Mouse (Mus musculus) cerebellum, postnatal 36 days (tissue): ENCODE results near the gene Mblac1.
A peak's percentile ranks its signal among the peaks of the same experiment; 100 is the strongest.
"Not testable (repeated sequence)": the region's sequence is repeated elsewhere in the genome, so short reads cannot be mapped to it uniquely, and the experiment has no call there.

Experiments used
- DNase-seq, 2 experiments: peaks; one replicate each; pipeline ENCODE4 v3.0.0; 2021 to 2022; ENCODE audit warnings: mixed read lengths in 2 of 2

Gene Mblac1

DNA sequence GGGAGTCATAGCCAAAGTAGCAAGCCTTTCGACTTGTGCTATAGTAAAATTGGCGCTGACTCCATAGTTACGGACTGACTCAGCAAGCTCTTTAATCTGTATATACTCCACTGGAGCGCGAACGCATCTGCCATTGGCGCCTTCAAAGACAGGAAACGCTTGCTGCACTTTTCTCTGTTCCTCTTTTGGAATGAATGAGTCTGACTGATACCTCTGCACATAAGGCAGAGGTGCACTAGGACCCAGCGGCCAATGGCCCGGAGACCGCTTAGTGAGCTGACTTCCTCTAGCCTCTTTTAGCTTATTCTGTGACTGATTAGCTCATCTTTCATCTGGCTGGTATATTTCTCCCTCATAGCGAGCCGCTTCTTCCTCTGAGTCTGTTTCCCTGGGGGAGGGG is 22.5 kb downstream of the Mblac1 start:
- not testable (repeated sequence) for DNase-seq

- no peak for DNase-seq
Observed at GRCm38 (mm10) chr5:138219864-138220263, 25.8 kb downstream of the Mblac1 start.

DNA sequence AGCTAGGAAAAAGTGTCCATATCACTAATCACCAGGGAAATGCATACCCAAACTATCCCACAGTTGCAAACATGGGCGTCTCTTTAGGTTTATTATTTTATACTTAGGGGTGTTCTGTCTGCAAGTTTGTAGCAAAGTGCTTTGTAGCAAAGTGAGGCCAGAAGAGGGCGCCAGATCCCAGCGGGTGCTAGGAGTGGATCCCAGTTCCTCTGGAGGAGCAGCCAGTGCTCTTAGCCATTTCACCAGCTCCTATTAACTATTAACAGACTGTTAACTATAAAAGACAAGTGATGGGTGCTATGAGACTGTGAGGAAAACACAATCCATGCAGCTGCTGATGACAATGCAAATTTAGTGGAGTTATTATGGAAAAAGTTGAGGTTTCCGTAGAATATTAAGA is 28.0 kb downstream of the Mblac1 start:
- DNase-seq, result peak; percentile 78 to 79

- DNase-seq, result no peak
Observed at GRCm38 (mm10) chr5:138223287-138223686, 29.2 kb downstream of the Mblac1 start.

- DNase-seq, result no peak
Observed at GRCm38 (mm10) chr5:138225700-138226099, 31.6 kb downstream of the Mblac1 start, which contains the start of gene Nxpe5. Nxpe5 (plus strand) TSS chr5:138225898.

DNA sequence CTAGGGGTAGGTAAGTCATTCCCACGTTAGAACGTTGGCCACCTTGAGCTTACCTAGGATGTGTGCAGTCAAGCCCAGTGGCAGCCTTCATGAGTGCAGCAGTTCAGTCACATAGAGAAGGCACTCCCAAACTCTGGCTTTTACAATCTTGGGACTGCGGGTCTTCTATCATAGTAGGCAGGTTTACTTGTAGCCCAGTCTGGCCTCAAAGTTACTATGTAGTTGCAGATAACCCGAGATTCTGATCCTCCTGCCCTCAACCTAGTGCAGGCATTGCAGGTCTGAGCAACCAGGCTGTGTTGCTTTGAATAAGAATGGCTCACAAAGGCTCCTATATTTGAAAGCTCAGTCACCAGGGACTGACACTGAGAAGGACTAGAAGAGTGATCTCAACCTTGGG is 32.4 kb downstream of the Mblac1 start:
- DNase-seq, result no peak

DNA sequence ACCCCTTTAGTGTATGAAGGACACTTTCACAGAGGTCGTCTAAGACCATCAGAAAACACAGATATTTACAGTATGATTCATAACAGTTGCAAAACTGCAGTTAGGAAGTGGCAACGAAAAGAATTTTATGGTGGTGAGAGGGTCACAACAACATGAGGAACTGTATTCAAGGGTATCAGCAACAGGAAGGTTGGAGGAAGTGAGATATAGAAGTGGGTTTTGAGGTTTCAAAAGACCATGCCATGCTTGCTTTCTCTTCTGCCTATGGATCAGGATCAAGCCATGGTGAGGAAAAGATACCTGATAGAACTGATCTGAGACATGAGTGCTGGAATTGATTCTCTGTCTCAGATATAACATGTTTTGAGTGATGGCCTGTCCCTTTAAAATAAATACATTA is 33.3 kb downstream of the Mblac1 start:
- no peak for DNase-seq

- peak; percentile 14 to 21 for DNase-seq
Observed at GRCm38 (mm10) chr5:138228026-138228425, 33.9 kb downstream of the Mblac1 start.

DNA sequence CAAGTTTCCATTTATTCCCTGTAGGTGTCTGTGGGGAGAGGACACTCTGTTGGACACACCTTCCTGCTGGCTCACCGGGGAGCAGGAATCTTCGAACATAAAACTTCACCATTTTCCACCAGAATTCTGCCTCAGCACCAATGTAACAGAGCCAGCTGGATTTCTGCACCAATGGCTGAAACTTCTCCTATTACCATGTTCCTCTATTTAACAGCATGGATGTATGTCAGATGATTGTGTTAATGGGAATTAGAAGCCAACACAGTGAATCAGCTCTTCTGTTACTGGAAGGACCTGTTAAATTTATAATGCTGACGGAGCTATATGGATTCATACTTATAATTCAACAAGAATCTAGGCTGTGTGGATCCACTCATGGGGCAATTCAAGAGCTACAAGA is 35.4 kb downstream of the Mblac1 start:
- no peak for DNase-seq

- no peak for DNase-seq
Observed at GRCm38 (mm10) chr5:138233778-138234177, 39.7 kb downstream of the Mblac1 start.

GRCm38 (mm10) chr5:138234224-138234623 is 40.1 kb downstream of the Mblac1 start:
- DNase-seq, result no peak

DNA sequence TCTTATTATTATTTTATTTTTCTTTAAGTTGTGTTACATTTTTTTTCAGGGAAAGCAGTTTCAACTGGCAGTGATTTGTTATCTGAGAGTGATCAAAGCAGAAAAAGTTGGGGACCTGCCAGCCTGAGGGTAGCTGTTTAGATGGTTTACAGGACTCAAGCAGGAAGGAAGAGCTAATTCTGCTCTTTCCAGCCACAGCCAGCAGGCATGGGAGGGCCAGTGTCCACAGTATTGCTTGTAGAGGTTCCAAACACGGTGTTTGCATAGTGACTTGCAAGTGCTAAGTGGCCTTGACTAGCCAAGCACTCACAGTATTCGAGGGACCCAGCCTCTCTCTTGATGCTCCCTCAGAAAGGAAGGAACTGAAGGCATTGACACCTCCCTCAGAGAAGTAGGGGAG is 47.4 kb downstream of the Mblac1 start:
- no peak for DNase-seq
